Mouse (Mus musculus): ENCODE results near the gene Vmn2r48. TPM values are rescaled to one million over a fixed set of nuclear protein-coding genes. Genes with fewer than 3 reads are reported as not detected.
"Not testable (repeated sequence)": the region's sequence is repeated elsewhere in the genome, so short reads cannot be mapped to it uniquely, and the experiment has no call there.

The Vmn2r48 gene
- not detected for total RNA-seq (2021)
- long read RNA-seq, experiment 1, result 0 reads
- long read RNA-seq, experiment 2, result 0 reads

DNA sequence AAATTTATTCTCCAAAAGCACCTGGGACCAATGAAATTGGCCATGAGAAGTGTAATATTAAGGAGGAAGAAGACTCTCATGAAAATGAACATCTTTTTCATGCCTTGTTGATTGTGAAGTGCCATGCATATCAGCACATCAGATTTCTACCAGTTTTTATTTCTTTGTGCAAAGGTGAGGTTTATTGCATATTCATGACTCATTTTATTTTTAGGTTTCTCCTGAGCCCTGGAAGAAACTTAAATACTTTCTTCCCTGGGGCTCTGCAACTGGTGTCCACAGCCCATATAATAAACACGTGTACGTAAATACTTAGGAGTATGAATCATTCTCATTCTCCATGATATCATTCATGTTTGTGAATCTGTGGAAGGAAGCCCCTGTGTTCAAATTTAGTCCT lies at the start of gene Vmn2r48:
Vmn2r48 (minus strand) TSS at position 101 of the 400 bp plus-strand sequence.
- DNase-seq (ENCODE audit: extremely low spot score in 1 of 2, low spot score in 2 of 2); H3K27ac ChIP-seq; intact Hi-C loops (cut with DNase I); H3K4me3 ChIP-seq: not testable (repeated sequence)

GRCm38 (mm10) chr7:9992157-9992556 lies 38.8 kb upstream of the Vmn2r48 start, which contains the start of gene Vmn2r49:
Gene Vmn2r49, minus strand, starts transcription at chr7:9992257.
- intact Hi-C loops (cut with DNase I); DNase-seq (ENCODE audit: extremely low spot score in 1 of 2, low spot score in 2 of 2); H3K27ac ChIP-seq; H3K4me3 ChIP-seq: not testable (repeated sequence)

Other genes starting within 250 kb of the Vmn2r48 start
- gene Vmn2r46, start 183.0 kb downstream of the Vmn2r48 start, total RNA-seq (2021), result not detected
- gene Vmn2r47, start 112.3 kb downstream of the Vmn2r48 start, total RNA-seq (2021), result not detected
- not detected for gene Vmn2r49, start 38.7 kb upstream of the Vmn2r48 start, total RNA-seq (2021)
- not detected for gene Vmn2r50, start 99.7 kb upstream of the Vmn2r48 start, total RNA-seq (2021)
- gene Vmn2r51, start 152.2 kb upstream of the Vmn2r48 start, total RNA-seq (2021), result not detected
- gene Vmn2r52, start 223.0 kb upstream of the Vmn2r48 start, total RNA-seq (2021), result not detected